Mouse (Mus musculus) monocyte, adult 2 months (primary cell): Measurements from ENCODE around the gene Dcun1d3.

Experiments used
- DNase-seq, 2 experiments: peaks; one replicate each; pipeline ENCODE4 v3.0.0; 2022; ENCODE audit warnings: low spot score in 2 of 2, low read depth in 1 of 2

The Dcun1d3 gene

GRCm38 (mm10) chr7:119835371-119835770 lies 60.7 kb downstream of the Dcun1d3 start:
- DNase-seq = no peak

GRCm38 (mm10) chr7:119808723-119809122 lies 87.4 kb downstream of the Dcun1d3 start:
- DNase-seq = no peak

GRCm38 (mm10) chr7:119807396-119807795 lies 88.7 kb downstream of the Dcun1d3 start:
- DNase-seq = no peak
